Mouse (Mus musculus) hindbrain, postnatal 0 days (tissue): Measurements from ENCODE around the gene Kcnj8. TPM values are rescaled to one million over a fixed set of nuclear protein-coding genes. Genes with fewer than 3 reads are reported as not detected.
A peak's percentile ranks its signal among the peaks of the same experiment; 100 is the strongest.
"Not testable (repeated sequence)": the region's sequence is repeated elsewhere in the genome, so short reads cannot be mapped to it uniquely, and the experiment has no call there.

Experiments used
- ATAC-seq: fragments of 200-750 bp; cut with Nextera tagmentation; 2 replicates; pipeline ENCODE4 v1.8.0; 2017; ENCODE audit warnings: mild to moderate bottlenecking, moderate TSS enrichment, moderate library complexity
- DNase-seq: peaks from one replicate; pipeline ENCODE4 v3.0.0-alpha.2; 2015; ENCODE audit warnings: low spot score
- H3K27ac ChIP-seq: fragments of 300-500 bp; sonication (generic); 2 replicates; pipeline ENCODE4 v1.5.1; 2014; ENCODE audit warnings: mild to moderate bottlenecking
- H3K27me3 ChIP-seq: fragments of 300-500 bp; sonication (generic); 2 replicates; pipeline ENCODE4 v1.6.1; 2014; ENCODE audit warnings: low read length, mixed read lengths; ENCODE audit not compliant: insufficient read depth
- H3K36me3 ChIP-seq: fragments of 300-500 bp; sonication (generic); 2 replicates; pipeline ENCODE4 v1.6.1; 2014; ENCODE audit warnings: low read length, mixed read lengths; ENCODE audit not compliant: insufficient read depth
- H3K4me1 ChIP-seq: fragments of 300-500 bp; sonication (generic); 2 replicates; pipeline ENCODE4 v1.6.1; 2014; ENCODE audit warnings: antibody characterized with exemption, low read length, mixed read lengths; ENCODE audit not compliant: insufficient read depth
- H3K4me2 ChIP-seq: fragments of 300-500 bp; sonication (generic); 2 replicates; pipeline ENCODE4 v1.6.1; 2014; ENCODE audit warnings: low read depth, mild to moderate bottlenecking, low read length, moderate library complexity, mixed read lengths
- H3K4me3 ChIP-seq: fragments of 300-500 bp; sonication (generic); 2 replicates; pipeline ENCODE4 v1.5.1; 2014; ENCODE audit warnings: low read length
- H3K9ac ChIP-seq: fragments of 300-500 bp; sonication (generic); replicated peaks from 2 replicates; pipeline ENCODE4 v1.6.1; 2014; ENCODE audit warnings: mild to moderate bottlenecking, low read length, moderate library complexity, mixed read lengths
- H3K9me3 ChIP-seq: fragments of 300-500 bp; sonication (generic); 2 replicates; pipeline ENCODE4 v1.6.1; 2016; ENCODE audit warnings: low read length, mixed read lengths
- CTCF ChIP-seq: IDR thresholded peaks from 2 replicates; pipeline ENCODE4 v1.5.1; 2016; ENCODE audit warnings: antibody characterized with exemption, control low read depth, low read depth
- WGBS: fragments of 180-500 bp; shearing (Covaris S2); extraction: QIAGEN DNeasy Blood & Tissue Kit; methylation state at CpG from one replicate; pipeline ENCODE4 v1.1.7; 2014; 5-methylcytosine and 5-hydroxymethylcytosine counted together
- polyA plus RNA-seq: library from polyadenylated mRNA; unstranded; fragments of >200 nt; fragmentation: Nextera tagmentation; extraction: Ambion mirVana; gene quantifications from 2 replicates; pipeline ENCODE4 v1.2.1, GENCODE M21; 2015
- total RNA-seq: library from RNA; depleted of rRNA; stranded (reverse); fragments of >200 nt; gene quantifications from 2 replicates; pipeline ENCODE4 v1.2.3, GENCODE M21; 2014; rRNA removed

Kcnj8 gene
- total and polyA plus RNA-seq, 2 experiments from 2014 or later = 7.7 to 10.1 TPM

GRCm38 (mm10) chr6:142527931-142528562 is 43.4 kb downstream of the Kcnj8 start:
- 59% methylated on average over 1 of the region's 1 CpGs for WGBS
- DNase-seq = no peak
- H3K4me3 ChIP-seq = no peak overlapping the region
- H3K9ac ChIP-seq = no peak overlapping the region
- no peaks in the 10 kb centered on the region for H3K4me1 ChIP-seq
- no peak for TF ChIP-seq CTCF
- H3K27me3 ChIP-seq = no peaks in the 10 kb centered on the region
- H3K4me2 ChIP-seq = no peak overlapping the region
- no peak for ATAC-seq
- H3K36me3 ChIP-seq = no peaks in the 10 kb centered on the region
- no peak overlapping the region for H3K27ac ChIP-seq
- H3K9me3 ChIP-seq = no peaks in the 10 kb centered on the region

- TF ChIP-seq CTCF = peak; percentile 94
Measured at GRCm38 (mm10) chr6:142524635-142525308, 46.6 kb downstream of the Kcnj8 start.

GRCm38 (mm10) chr6:142521591-142522110 is 49.8 kb downstream of the Kcnj8 start:
- H3K9me3 ChIP-seq = no peaks in the 10 kb centered on the region
- no peak overlapping the region for H3K4me2 ChIP-seq
- ATAC-seq = no peak
- no peak for DNase-seq
- H3K36me3 ChIP-seq = no peaks in the 10 kb centered on the region
- TF ChIP-seq CTCF = no peak
- H3K27ac ChIP-seq = no peak overlapping the region
- no peaks in the 10 kb centered on the region for H3K27me3 ChIP-seq
- no peak overlapping the region for H3K9ac ChIP-seq
- 83% methylated on average over 12 of the region's 12 CpGs for WGBS
- H3K4me3 ChIP-seq = no peak overlapping the region
- no peaks in the 10 kb centered on the region for H3K4me1 ChIP-seq

More at GRCm38 (mm10) chr6:142524635-142525308, 46.6 kb downstream of the Kcnj8 start:
- no peak overlapping the region for H3K27ac ChIP-seq
- H3K36me3 ChIP-seq = no peaks in the 10 kb centered on the region
- ATAC-seq = peak; percentile 88
- no peaks in the 10 kb centered on the region for H3K9me3 ChIP-seq
- no peak overlapping the region for H3K4me2 ChIP-seq
- DNase-seq = peak; percentile 88
- H3K4me1 ChIP-seq = no peaks in the 10 kb centered on the region
- H3K4me3 ChIP-seq = no peak overlapping the region
- WGBS = 4% methylated on average over 4 of the region's 4 CpGs
- H3K27me3 ChIP-seq = no peaks in the 10 kb centered on the region
- no peak overlapping the region for H3K9ac ChIP-seq

- no peak overlapping the region for H3K27ac ChIP-seq
- 13% methylated on average over 6 of the region's 6 CpGs for WGBS
- H3K4me2 ChIP-seq = no peak overlapping the region
- H3K27me3 ChIP-seq = no peaks in the 10 kb centered on the region
- no peaks in the 10 kb centered on the region for H3K4me1 ChIP-seq
- no peaks in the 10 kb centered on the region for H3K36me3 ChIP-seq
- H3K9ac ChIP-seq = no peak overlapping the region
- H3K4me3 ChIP-seq = no peak overlapping the region
- H3K9me3 ChIP-seq = no peaks in the 10 kb centered on the region
- peak; percentile 82 for TF ChIP-seq CTCF
- ATAC-seq (peak; percentile 82), DNase-seq (peak; percentile 86)
Measured at GRCm38 (mm10) chr6:142519110-142519509, 52.3 kb downstream of the Kcnj8 start.

GRCm38 (mm10) chr6:142515379-142515778 is 56.0 kb downstream of the Kcnj8 start:
- H3K9ac ChIP-seq, DNase-seq, ATAC-seq, H3K36me3 ChIP-seq, H3K9me3 ChIP-seq, H3K4me2 ChIP-seq, H3K4me3 ChIP-seq, H3K4me1 ChIP-seq, H3K27me3 ChIP-seq, H3K27ac ChIP-seq: not testable (repeated sequence)
- WGBS = 71% methylated on average over 8 of the region's 9 CpGs

GRCm38 (mm10) chr6:142514912-142515311 is 56.5 kb downstream of the Kcnj8 start:
- H3K4me3 ChIP-seq = no peak overlapping the region
- WGBS = 9% methylated on average over 10 of the region's 10 CpGs
- H3K27me3 ChIP-seq = 0 out of 2 replicates have a peak, but pooled peaks cover 4% of the 10 kb centered on the region
- peak; percentile 59 for TF ChIP-seq CTCF
- H3K4me2 ChIP-seq = no peak overlapping the region
- H3K9ac ChIP-seq = no peak overlapping the region
- no peaks in the 10 kb centered on the region for H3K9me3 ChIP-seq
- H3K4me1 ChIP-seq = no peaks in the 10 kb centered on the region
- no peaks in the 10 kb centered on the region for H3K36me3 ChIP-seq
- DNase-seq (peak; percentile 61), ATAC-seq (no peak)
- no peak overlapping the region for H3K27ac ChIP-seq

Other genes with a start within 250 kb of the Kcnj8 start
- 1.3 TPM in 2 replicates for gene Slco1a5, start 248.6 kb downstream of the Kcnj8 start, total RNA-seq
- gene Slco1a5, start 248.6 kb downstream of the Kcnj8 start, polyA plus RNA-seq = 0.96 and 1.0 TPM in 2 replicates
- gene Pyroxd1, start 226.0 kb downstream of the Kcnj8 start, total RNA-seq = 8.3 and 12.0 TPM in 2 replicates
- gene Pyroxd1, start 226.0 kb downstream of the Kcnj8 start, polyA plus RNA-seq = 17.5 and 18.5 TPM in 2 replicates
- gene Recql, start 184.5 kb downstream of the Kcnj8 start, total RNA-seq = 17.4 and 25.4 TPM in 2 replicates
- 16.6 and 17.6 TPM in 2 replicates for gene Recql, start 184.5 kb downstream of the Kcnj8 start, polyA plus RNA-seq
- 36.4 and 49.7 TPM in 2 replicates for gene Golt1b, start 184.4 kb downstream of the Kcnj8 start, total RNA-seq
- 62.2 and 65.6 TPM in 2 replicates for gene Golt1b, start 184.4 kb downstream of the Kcnj8 start, polyA plus RNA-seq
- gene Spx, start 158.2 kb downstream of the Kcnj8 start, total RNA-seq = 0.75 and 3.6 TPM in 2 replicates
- gene Spx, start 158.2 kb downstream of the Kcnj8 start, polyA plus RNA-seq = 2.6 and 3.7 TPM in 2 replicates
- gene Gys2, start 98.5 kb downstream of the Kcnj8 start, total RNA-seq = 0.10 and 0.18 TPM in 2 replicates
- gene Gys2, start 98.5 kb downstream of the Kcnj8 start, polyA plus RNA-seq = 0.38 TPM in 1 of 2 replicates, not detected in the other
- 201 and 230 TPM in 2 replicates for gene Ldhb, start 63.7 kb downstream of the Kcnj8 start, total RNA-seq
- gene Ldhb, start 63.7 kb downstream of the Kcnj8 start, polyA plus RNA-seq = 663 and 664 TPM in 2 replicates
- 8.9 and 10.4 TPM in 2 replicates for gene Abcc9, start 130.7 kb upstream of the Kcnj8 start, total RNA-seq
- gene Abcc9, start 130.7 kb upstream of the Kcnj8 start, polyA plus RNA-seq = 2.0 and 2.1 TPM in 2 replicates
- 59.1 and 70.7 TPM in 2 replicates for gene Cmas, start 185.1 kb upstream of the Kcnj8 start, total RNA-seq
- 168 and 171 TPM in 2 replicates for gene Cmas, start 185.1 kb upstream of the Kcnj8 start, polyA plus RNA-seq
- not detected in 2 replicates for gene Sult6b2, start 232.9 kb upstream of the Kcnj8 start, total RNA-seq
- 0.28 and 0.30 TPM in 2 replicates for gene Sult6b2, start 232.9 kb upstream of the Kcnj8 start, polyA plus RNA-seq